Mouse (Mus musculus): Measurements from ENCODE around the gene Cbx7. TPM values are rescaled to one million over a fixed set of nuclear protein-coding genes. Genes with fewer than 3 reads are reported as not detected.
A peak's percentile ranks its signal among the peaks of the same experiment; 100 is the strongest.

The Cbx7 gene
- 10 to 100 TPM in 10 of 26 experiments, 1 to 10 TPM in 16; 1.4 to 33.0 (median 8.3) TPM for total RNA-seq (2018; cell fraction: chromatin; rRNA removed)
- total RNA-seq (2018; cell fraction: cytosol; rRNA removed) = 1 to 10 TPM in 25 of 26 experiments, under 1 TPM in 1; 0.91 to 8.3 (median 2.7) TPM
- total RNA-seq (2018; cell fraction: nucleus; rRNA removed) = 10 to 100 TPM in 8 of 26 experiments, 1 to 10 TPM in 18; 1.2 to 27.8 (median 4.8) TPM
- polyA plus RNA-seq (2018) = 1.2 to 5.5 TPM (median 4.3 TPM) in 3 replicates

GRCm38 (mm10) chr15:79970940-79971339 is at the start of gene Cbx7:
Gene Cbx7, minus strand, starts transcription at chr15:79971119.
- no peak within 1 kb of the TSS for H3K4me3 ChIP-seq (ENCODE audit: inconsistent target)
- no peak within 1 kb of the TSS for H3K27ac ChIP-seq
- WGBS (ENCODE audit: missing documents) = 93% methylated on average over 11 of the region's 11 CpGs
- no peaks in the 10 kb centered on the region for H3K36me3 ChIP-seq (ENCODE audit: inconsistent target)
- no peaks in the 10 kb centered on the region for H3K79me2 ChIP-seq (ENCODE audit: inconsistent target)

GRCm38 (mm10) chr15:80020516-80020915 is 49.6 kb upstream of the Cbx7 start:
- Histone ChIP-seq H3K79me2 (ENCODE audit: inconsistent target) (no peaks in the 10 kb centered on the region), H3K27ac (no peak overlapping the region), H3K36me3 (ENCODE audit: inconsistent target) (no peaks in the 10 kb centered on the region), H3K4me3 (ENCODE audit: inconsistent target) (no peak overlapping the region)
- 87% methylated on average over 4 of the region's 4 CpGs for WGBS (ENCODE audit: missing documents)

GRCm38 (mm10) chr15:80019625-80020024 is 48.7 kb upstream of the Cbx7 start:
- Histone ChIP-seq H3K4me3 (ENCODE audit: inconsistent target) (no peak overlapping the region), H3K36me3 (ENCODE audit: inconsistent target) (no peaks in the 10 kb centered on the region), H3K27ac (no peak overlapping the region), H3K79me2 (ENCODE audit: inconsistent target) (no peaks in the 10 kb centered on the region)
- 97% methylated on average over 4 of the region's 4 CpGs for WGBS (ENCODE audit: missing documents)

- no peak overlapping the region for H3K27ac ChIP-seq
- no peak overlapping the region for H3K4me3 ChIP-seq (ENCODE audit: inconsistent target)
- no peaks in the 10 kb centered on the region for H3K36me3 ChIP-seq (ENCODE audit: inconsistent target)
- 98% methylated on average over 7 of the region's 7 CpGs for WGBS (ENCODE audit: missing documents)
- H3K79me2 ChIP-seq (ENCODE audit: inconsistent target) = no peaks in the 10 kb centered on the region; the same call in 1 of the 2 replicates
Observed at GRCm38 (mm10) chr15:80019220-80019619, 48.3 kb upstream of the Cbx7 start.

- Histone ChIP-seq H3K79me2 (ENCODE audit: inconsistent target) (peaks cover 12% of the 10 kb centered on the region), H3K4me3 (ENCODE audit: inconsistent target) (no peak overlapping the region), H3K36me3 (ENCODE audit: inconsistent target) (no peaks in the 10 kb centered on the region), H3K27ac (no peak overlapping the region)
- WGBS (ENCODE audit: missing documents) = 89% methylated on average over 9 of the region's 9 CpGs
Observed at GRCm38 (mm10) chr15:80016563-80017301, 45.8 kb upstream of the Cbx7 start.

- WGBS (ENCODE audit: missing documents) = 61% methylated on average over 7 of the region's 7 CpGs
- H3K36me3 ChIP-seq (ENCODE audit: inconsistent target) = no peaks in the 10 kb centered on the region
- H3K27ac ChIP-seq = no peak overlapping the region
- H3K4me3 ChIP-seq (ENCODE audit: inconsistent target) = no peak overlapping the region
- H3K79me2 ChIP-seq (ENCODE audit: inconsistent target) = peaks cover 25% of the 10 kb centered on the region
Observed at GRCm38 (mm10) chr15:80015211-80015952, 44.5 kb upstream of the Cbx7 start.

GRCm38 (mm10) chr15:80014321-80015210 is 43.6 kb upstream of the Cbx7 start, which contains the start of gene Pdgfb:
Gene Pdgfb, minus strand, starts transcription at chr15:80014977.
- Histone ChIP-seq H3K27ac (no peak within 1 kb of the TSS), H3K36me3 (ENCODE audit: inconsistent target) (no peaks in the 10 kb centered on the region), H3K79me2 (ENCODE audit: inconsistent target) (peaks cover 33% of the 10 kb centered on the region), H3K4me3 (ENCODE audit: inconsistent target) (peak within 1 kb of the TSS; percentile 44; the same call in 1 of the 2 replicates)
- WGBS (ENCODE audit: missing documents) = 2% methylated on average over 56 of the region's 60 CpGs

- H3K27ac ChIP-seq = no peak overlapping the region
- WGBS (ENCODE audit: missing documents) = under 1% methylated on average over 36 of the region's 37 CpGs
- H3K36me3 ChIP-seq (ENCODE audit: inconsistent target) = no peaks in the 10 kb centered on the region
- peak overlapping the region; percentile 24; the same call in 1 of the 2 replicates for H3K4me3 ChIP-seq (ENCODE audit: inconsistent target)
- peaks cover 39% of the 10 kb centered on the region for H3K79me2 ChIP-seq (ENCODE audit: inconsistent target)
Observed at GRCm38 (mm10) chr15:80014031-80014320, 43.1 kb upstream of the Cbx7 start.

GRCm38 (mm10) chr15:80013256-80014030 is 42.5 kb upstream of the Cbx7 start:
- Histone ChIP-seq H3K27ac (no peak overlapping the region), H3K36me3 (ENCODE audit: inconsistent target) (no peaks in the 10 kb centered on the region), H3K79me2 (ENCODE audit: inconsistent target) (peaks cover 44% of the 10 kb centered on the region), H3K4me3 (ENCODE audit: inconsistent target) (peak overlapping the region; percentile 44)
- 2% methylated on average over 34 of the region's 36 CpGs for WGBS (ENCODE audit: missing documents)

- Histone ChIP-seq H3K27ac (no peak overlapping the region), H3K4me3 (ENCODE audit: inconsistent target) (peak overlapping the region; percentile 44), H3K79me2 (ENCODE audit: inconsistent target) (peaks cover 52% of the 10 kb centered on the region), H3K36me3 (ENCODE audit: inconsistent target) (no peaks in the 10 kb centered on the region)
- WGBS (ENCODE audit: missing documents) = 2% methylated on average over 56 of the region's 60 CpGs
Observed at GRCm38 (mm10) chr15:80012527-80013201, 41.7 kb upstream of the Cbx7 start.

GRCm38 (mm10) chr15:80011778-80012526 is 41.0 kb upstream of the Cbx7 start:
- H3K4me3 ChIP-seq (ENCODE audit: inconsistent target) = no peak overlapping the region
- 12% methylated on average over 43 of the region's 56 CpGs for WGBS (ENCODE audit: missing documents)
- no peak overlapping the region for H3K27ac ChIP-seq
- peaks cover 59% of the 10 kb centered on the region for H3K79me2 ChIP-seq (ENCODE audit: inconsistent target)
- no peaks in the 10 kb centered on the region for H3K36me3 ChIP-seq (ENCODE audit: inconsistent target)

- Histone ChIP-seq H3K4me3 (ENCODE audit: inconsistent target) (no peak overlapping the region), H3K36me3 (ENCODE audit: inconsistent target) (no peaks in the 10 kb centered on the region), H3K79me2 (ENCODE audit: inconsistent target) (peaks cover 67% of the 10 kb centered on the region), H3K27ac (no peak overlapping the region)
- WGBS (ENCODE audit: missing documents) = 57% methylated on average over 4 of the region's 6 CpGs
Observed at GRCm38 (mm10) chr15:80011194-80011593, 40.3 kb upstream of the Cbx7 start.

GRCm38 (mm10) chr15:80010182-80010558 is 39.3 kb upstream of the Cbx7 start:
- Histone ChIP-seq H3K27ac (no peak overlapping the region), H3K79me2 (ENCODE audit: inconsistent target) (peaks cover 76% of the 10 kb centered on the region), H3K36me3 (ENCODE audit: inconsistent target) (no peaks in the 10 kb centered on the region), H3K4me3 (ENCODE audit: inconsistent target) (no peak overlapping the region)
- 67% methylated on average over 7 of the region's 7 CpGs for WGBS (ENCODE audit: missing documents)

All from macrophage (primary cell).